Mouse (Mus musculus) mouse embryonic stem cell (cell line): Measurements from ENCODE around the gene Npl.

ENCODE experiments used
- in situ Hi-C, 2 experiments: fragments of 300-500 bp; cut with MboI; formaldehyde crosslinking; loops; 1 replicate in 1 of 2; 3 replicates in 1 of 2; pipeline ENCODE4 v1.14.3; 2019 to 2020; ENCODE audit warnings: low sequenced_read_pairs in 2 of 2, low pct_unique_long_range_greater_than_20kb in 1 of 2, mixed read lengths in 1 of 2; ENCODE audit not compliant: unreplicated experiment in 1 of 2

Npl gene

GRCm38 (mm10) chr1:153549536-153550199 is at the start of gene Npl:
Gene Npl (minus strand): TSS chr1:153550045.
- in situ Hi-C loops = no loop called here

GRCm38 (mm10) chr1:153599302-153600045 is 49.6 kb upstream of the Npl start:
- in situ Hi-C loops = no loop called here

GRCm38 (mm10) chr1:153598773-153599172 is 48.9 kb upstream of the Npl start:
- in situ Hi-C loops = no loop called here

GRCm38 (mm10) chr1:153593678-153594077 is 43.8 kb upstream of the Npl start:
- in situ Hi-C loops = no loop called here

- in situ Hi-C loops = no loop called here
Measured at GRCm38 (mm10) chr1:153590176-153590734, 40.4 kb upstream of the Npl start.

- in situ Hi-C loops = no loop called here
Measured at GRCm38 (mm10) chr1:153587956-153588355, 38.1 kb upstream of the Npl start.

GRCm38 (mm10) chr1:153586826-153587225 is 37.0 kb upstream of the Npl start:
- in situ Hi-C loops = no loop called here

GRCm38 (mm10) chr1:153585752-153586151 is 35.9 kb upstream of the Npl start:
- in situ Hi-C loops = no loop called here

- in situ Hi-C loops = no loop called here
Measured at GRCm38 (mm10) chr1:153583189-153583588, 33.3 kb upstream of the Npl start.

GRCm38 (mm10) chr1:153574730-153575129 is 24.9 kb upstream of the Npl start:
- in situ Hi-C loops = loop anchor here in 1 of 2 experiments (5.0 kb wide), 1 partner anchor 38 kb away; no protein-coding TSS in a partner anchor

GRCm38 (mm10) chr1:153572271-153573043 is 22.6 kb upstream of the Npl start:
- in situ Hi-C loops = no loop called here

- in situ Hi-C loops = no loop called here
Measured at GRCm38 (mm10) chr1:153565701-153566100, 15.9 kb upstream of the Npl start.

- in situ Hi-C loops = loop anchor here in 1 of 2 experiments (5.0 kb wide), 1 partner anchor 183 kb away; the partner anchor contains the start of gene Rnasel
Measured at GRCm38 (mm10) chr1:153564701-153565100, 14.9 kb upstream of the Npl start.

GRCm38 (mm10) chr1:153563675-153564074 is 13.8 kb upstream of the Npl start:
- in situ Hi-C loops = loop anchor here in 1 of 2 experiments (5.0 kb wide), 1 partner anchor 184 kb away; the partner anchor contains the start of gene Rnasel

- in situ Hi-C loops = loop anchor here in 1 of 2 experiments (5.0 kb wide), 1 partner anchor 186 kb away; the partner anchor contains the start of gene Rnasel
Measured at GRCm38 (mm10) chr1:153560805-153561204, 11.0 kb upstream of the Npl start.

GRCm38 (mm10) chr1:153559701-153560100 is 9.9 kb upstream of the Npl start:
- in situ Hi-C loops = loop anchor here (5.0 kb wide), 1 partner anchor 188 kb away; the partner anchor contains the start of gene Rnasel (in 2 of the 2)

- in situ Hi-C loops = loop anchor here in 1 of 2 experiments (5.0 kb wide), 1 partner anchor 188 kb away; the partner anchor contains the start of gene Rnasel
Measured at GRCm38 (mm10) chr1:153559126-153559647, 9.3 kb upstream of the Npl start.

GRCm38 (mm10) chr1:153556896-153557295 is 7.1 kb upstream of the Npl start:
- in situ Hi-C loops = loop anchor here in 1 of 2 experiments (5.0 kb wide), 1 partner anchor 190 kb away; the partner anchor contains the start of gene Rnasel
